Mouse (Mus musculus): ENCODE results near the gene Rftn2. TPM values are rescaled to one million over a fixed set of nuclear protein-coding genes. Genes with fewer than 3 reads are reported as not detected.
A peak's percentile ranks its signal among the peaks of the same experiment; 100 is the strongest.

Gene Rftn2
- polyA plus RNA-seq, 1 experiment from 2014 or later, result 12.8 TPM

GRCm38 (mm10) chr1:55160218-55160617, 66.4 kb downstream of the Rftn2 start:
- H3K9ac ChIP-seq (replicated peaks; ENCODE audit: low read depth, low read length), result no peak overlapping the region
- no peaks in the 10 kb centered on the region for H3K9me3 ChIP-seq (ENCODE audit: control insufficient read depth, low read depth, low read length)
- H3K4me2 ChIP-seq (replicated peaks; ENCODE audit: low read depth, low read length), result no peak overlapping the region
- no peak overlapping the region for H3K27ac ChIP-seq (ENCODE audit: low read length)
- H3K36me3 ChIP-seq (ENCODE audit: control insufficient read depth, insufficient read depth, low read length), result peaks cover 21% of the 10 kb centered on the region
- H3K4me1 ChIP-seq (ENCODE audit: control insufficient read depth, insufficient read depth, low read length), result no peaks in the 10 kb centered on the region
- 95% methylated on average over 3 of the region's 3 CpGs for WGBS
- no peak for ATAC-seq (ENCODE audit: insufficient number of reproducible peaks, insufficient read depth, low FRiP score, low read depth)
- H3K27me3 ChIP-seq (ENCODE audit: control insufficient read depth, insufficient read depth, low read length), result no peaks in the 10 kb centered on the region
- H3K4me3 ChIP-seq (ENCODE audit: low read depth, low read length), result no peak overlapping the region

- WGBS, result 89% methylated on average over 8 of the region's 8 CpGs
- peaks cover 27% of the 10 kb centered on the region for H3K36me3 ChIP-seq (ENCODE audit: control insufficient read depth, insufficient read depth, low read length)
- no peak overlapping the region for H3K9ac ChIP-seq (replicated peaks; ENCODE audit: low read depth, low read length)
- no peaks in the 10 kb centered on the region for H3K4me1 ChIP-seq (ENCODE audit: control insufficient read depth, insufficient read depth, low read length)
- no peak for ATAC-seq (ENCODE audit: insufficient number of reproducible peaks, insufficient read depth, low FRiP score, low read depth)
- no peak overlapping the region for H3K4me3 ChIP-seq (ENCODE audit: low read depth, low read length)
- H3K9me3 ChIP-seq (ENCODE audit: control insufficient read depth, low read depth, low read length), result no peaks in the 10 kb centered on the region
- H3K27me3 ChIP-seq (ENCODE audit: control insufficient read depth, insufficient read depth, low read length), result no peaks in the 10 kb centered on the region
- no peak overlapping the region for H3K4me2 ChIP-seq (replicated peaks; ENCODE audit: low read depth, low read length)
- H3K27ac ChIP-seq (ENCODE audit: low read length), result no peak overlapping the region
Observed at GRCm38 (mm10) chr1:55158821-55159220, 67.8 kb downstream of the Rftn2 start.

- no peaks in the 10 kb centered on the region for H3K9me3 ChIP-seq (ENCODE audit: control insufficient read depth, low read depth, low read length)
- WGBS, result 89% methylated on average over 3 of the region's 3 CpGs
- H3K27me3 ChIP-seq (ENCODE audit: control insufficient read depth, insufficient read depth, low read length), result no peaks in the 10 kb centered on the region
- H3K4me2 ChIP-seq (replicated peaks; ENCODE audit: low read depth, low read length), result no peak overlapping the region
- peaks cover 30% of the 10 kb centered on the region for H3K36me3 ChIP-seq (ENCODE audit: control insufficient read depth, insufficient read depth, low read length)
- no peak overlapping the region for H3K9ac ChIP-seq (replicated peaks; ENCODE audit: low read depth, low read length)
- H3K4me3 ChIP-seq (ENCODE audit: low read depth, low read length), result no peak overlapping the region
- no peaks in the 10 kb centered on the region for H3K4me1 ChIP-seq (ENCODE audit: control insufficient read depth, insufficient read depth, low read length)
- ATAC-seq (ENCODE audit: insufficient number of reproducible peaks, insufficient read depth, low FRiP score, low read depth), result no peak
- no peak overlapping the region for H3K27ac ChIP-seq (ENCODE audit: low read length)
Observed at GRCm38 (mm10) chr1:55158211-55158610, 68.4 kb downstream of the Rftn2 start.

GRCm38 (mm10) chr1:55157329-55157728, 69.3 kb downstream of the Rftn2 start:
- ATAC-seq (ENCODE audit: insufficient number of reproducible peaks, insufficient read depth, low FRiP score, low read depth), result no peak
- no peaks in the 10 kb centered on the region for H3K27me3 ChIP-seq (ENCODE audit: control insufficient read depth, insufficient read depth, low read length)

GRCm38 (mm10) chr1:55145556-55145955, 81.0 kb downstream of the Rftn2 start:
- Histone ChIP-seq H3K36me3 (ENCODE audit: control insufficient read depth, insufficient read depth, low read length) (peaks cover 35% of the 10 kb centered on the region), H3K9me3 (ENCODE audit: control insufficient read depth, low read depth, low read length) (no peaks in the 10 kb centered on the region)
- WGBS, result 94% methylated on average over 7 of the region's 7 CpGs

More at GRCm38 (mm10) chr1:55157329-55157728, 69.3 kb downstream of the Rftn2 start:
- Histone ChIP-seq H3K4me3 (ENCODE audit: low read depth, low read length) (no peak overlapping the region), H3K9me3 (ENCODE audit: control insufficient read depth, low read depth, low read length) (no peaks in the 10 kb centered on the region), H3K4me1 (ENCODE audit: control insufficient read depth, insufficient read depth, low read length) (no peaks in the 10 kb centered on the region), H3K4me2 (replicated peaks; ENCODE audit: low read depth, low read length) (no peak overlapping the region), H3K36me3 (ENCODE audit: control insufficient read depth, insufficient read depth, low read length) (peaks cover 33% of the 10 kb centered on the region), H3K9ac (replicated peaks; ENCODE audit: low read depth, low read length) (no peak overlapping the region), H3K27ac (ENCODE audit: low read length) (no peak overlapping the region)
- WGBS, result 93% methylated on average over 4 of the region's 4 CpGs

GRCm38 (mm10) chr1:55144338-55144737, 82.2 kb downstream of the Rftn2 start:
- no peaks in the 10 kb centered on the region for H3K4me1 ChIP-seq (ENCODE audit: control insufficient read depth, insufficient read depth, low read length)
- no peak for ATAC-seq (ENCODE audit: insufficient number of reproducible peaks, insufficient read depth, low FRiP score, low read depth)

More at GRCm38 (mm10) chr1:55145556-55145955, 81.0 kb downstream of the Rftn2 start:
- no peaks in the 10 kb centered on the region for H3K4me1 ChIP-seq (ENCODE audit: control insufficient read depth, insufficient read depth, low read length)
- H3K9ac ChIP-seq (replicated peaks; ENCODE audit: low read depth, low read length), result no peak overlapping the region
- H3K4me3 ChIP-seq (ENCODE audit: low read depth, low read length), result no peak overlapping the region
- no peak overlapping the region for H3K4me2 ChIP-seq (replicated peaks; ENCODE audit: low read depth, low read length)
- H3K27me3 ChIP-seq (ENCODE audit: control insufficient read depth, insufficient read depth, low read length), result no peaks in the 10 kb centered on the region
- H3K27ac ChIP-seq (ENCODE audit: low read length), result no peak overlapping the region
- ATAC-seq (ENCODE audit: insufficient number of reproducible peaks, insufficient read depth, low FRiP score, low read depth), result no peak

GRCm38 (mm10) chr1:55135846-55136245, 90.7 kb downstream of the Rftn2 start:
- no peak overlapping the region for H3K4me2 ChIP-seq (replicated peaks; ENCODE audit: low read depth, low read length)
- no peaks in the 10 kb centered on the region for H3K27me3 ChIP-seq (ENCODE audit: control insufficient read depth, insufficient read depth, low read length)
- WGBS, result 95% methylated on average over 1 of the region's 1 CpGs
- H3K9me3 ChIP-seq (ENCODE audit: control insufficient read depth, low read depth, low read length), result no peaks in the 10 kb centered on the region
- H3K27ac ChIP-seq (ENCODE audit: low read length), result no peak overlapping the region
- no peak for ATAC-seq (ENCODE audit: insufficient number of reproducible peaks, insufficient read depth, low FRiP score, low read depth)
- no peak overlapping the region for H3K9ac ChIP-seq (replicated peaks; ENCODE audit: low read depth, low read length)
- H3K4me3 ChIP-seq (ENCODE audit: low read depth, low read length), result no peak overlapping the region
- peaks cover 6% of the 10 kb centered on the region; the same call in 1 of the 2 replicates for H3K4me1 ChIP-seq (ENCODE audit: control insufficient read depth, insufficient read depth, low read length)
- H3K36me3 ChIP-seq (ENCODE audit: control insufficient read depth, insufficient read depth, low read length), result peaks cover 12% of the 10 kb centered on the region; the same call in 1 of the 2 replicates

More at GRCm38 (mm10) chr1:55144338-55144737, 82.2 kb downstream of the Rftn2 start:
- H3K27ac ChIP-seq (ENCODE audit: low read length), result no peak overlapping the region
- H3K4me2 ChIP-seq (replicated peaks; ENCODE audit: low read depth, low read length), result no peak overlapping the region
- peaks cover 31% of the 10 kb centered on the region for H3K36me3 ChIP-seq (ENCODE audit: control insufficient read depth, insufficient read depth, low read length)
- H3K9ac ChIP-seq (replicated peaks; ENCODE audit: low read depth, low read length), result no peak overlapping the region
- H3K27me3 ChIP-seq (ENCODE audit: control insufficient read depth, insufficient read depth, low read length), result no peaks in the 10 kb centered on the region
- H3K4me3 ChIP-seq (ENCODE audit: low read depth, low read length), result no peak overlapping the region
- 96% methylated on average over 4 of the region's 4 CpGs for WGBS
- H3K9me3 ChIP-seq (ENCODE audit: control insufficient read depth, low read depth, low read length), result no peaks in the 10 kb centered on the region

- H3K27me3 ChIP-seq (ENCODE audit: control insufficient read depth, insufficient read depth, low read length), result no peaks in the 10 kb centered on the region
- H3K36me3 ChIP-seq (ENCODE audit: control insufficient read depth, insufficient read depth, low read length), result 0 out of 2 replicates have a peak, but pooled peaks cover 4% of the 10 kb centered on the region
- no peaks in the 10 kb centered on the region for H3K9me3 ChIP-seq (ENCODE audit: control insufficient read depth, low read depth, low read length)
- WGBS, result 97% methylated on average over 3 of the region's 3 CpGs
- no peak overlapping the region for H3K4me2 ChIP-seq (replicated peaks; ENCODE audit: low read depth, low read length)
- H3K9ac ChIP-seq (replicated peaks; ENCODE audit: low read depth, low read length), result no peak overlapping the region
- peaks cover 9% of the 10 kb centered on the region; the same call in 1 of the 2 replicates for H3K4me1 ChIP-seq (ENCODE audit: control insufficient read depth, insufficient read depth, low read length)
- no peak overlapping the region for H3K4me3 ChIP-seq (ENCODE audit: low read depth, low read length)
- no peak for ATAC-seq (ENCODE audit: insufficient number of reproducible peaks, insufficient read depth, low FRiP score, low read depth)
- no peak overlapping the region for H3K27ac ChIP-seq (ENCODE audit: low read length)
Observed at GRCm38 (mm10) chr1:55134301-55134700, 92.3 kb downstream of the Rftn2 start.

GRCm38 (mm10) chr1:55133173-55133572, 93.4 kb downstream of the Rftn2 start:
- Histone ChIP-seq H3K4me2 (replicated peaks; ENCODE audit: low read depth, low read length) (no peak overlapping the region), H3K4me1 (ENCODE audit: control insufficient read depth, insufficient read depth, low read length) (peaks cover 9% of the 10 kb centered on the region; the same call in 1 of the 2 replicates), H3K27ac (ENCODE audit: low read length) (no peak overlapping the region), H3K36me3 (ENCODE audit: control insufficient read depth, insufficient read depth, low read length) (no peaks in the 10 kb centered on the region), H3K27me3 (ENCODE audit: control insufficient read depth, insufficient read depth, low read length) (no peaks in the 10 kb centered on the region), H3K9me3 (ENCODE audit: control insufficient read depth, low read depth, low read length) (no peaks in the 10 kb centered on the region), H3K4me3 (ENCODE audit: low read depth, low read length) (no peak overlapping the region), H3K9ac (replicated peaks; ENCODE audit: low read depth, low read length) (peak overlapping the region; percentile 21; the same call in 1 of the 2 replicates)
- ATAC-seq (ENCODE audit: insufficient number of reproducible peaks, insufficient read depth, low FRiP score, low read depth), result no peak
- 70% methylated on average over 2 of the region's 2 CpGs for WGBS

Measured in stomach, embryonic 14.5 days (tissue).